ENCODE assay signal across 25 mouse cellular contexts in the genomic region with DNA sequence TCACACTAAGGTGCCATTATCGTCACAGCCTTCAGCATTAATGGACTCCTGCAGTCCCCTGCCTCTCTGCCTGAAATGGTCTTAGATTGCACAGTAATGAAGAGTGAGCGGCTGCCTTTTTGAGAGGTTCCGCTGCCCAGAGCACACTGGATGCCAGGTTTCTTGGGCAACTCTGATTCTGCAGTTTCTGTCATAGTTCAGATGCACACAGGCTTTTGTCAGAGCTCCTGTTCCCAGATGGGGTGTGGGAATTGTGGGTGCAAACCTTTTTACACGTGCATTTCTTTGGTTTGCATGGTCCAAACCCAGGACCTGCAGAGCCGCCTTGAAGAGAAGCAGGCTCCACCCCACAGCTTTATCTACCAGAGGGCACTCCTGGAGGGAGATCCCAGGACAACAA. TPM values are rescaled to one million over a fixed set of nuclear protein-coding genes. Genes with fewer than 3 reads are reported as not detected.
DNase-seq lines count a peak whose midpoint lies in the region; ATAC-seq and TF ChIP-seq lines count a peak whose summit lies in the region.
"Had no signal": no experiment of that assay in that cellular context is flagged by ENCODE, and none has a peak within 500 bp of the region (broad histone marks: within the 10 kb centered on the region; RNA-seq: fewer than 3 reads in every experiment).

No protein-coding gene starts in this region.

- H3K4me3 ChIP-seq in lung, embryonic 14.5 days (ENCODE audit: low read depth, low read length): no peak overlapping the region
- H3K4me3 ChIP-seq: forebrain, embryonic 10.5 days; hindbrain, embryonic 13.5 days; left cerebral cortex, adult 2 months; liver, embryonic 13.5 days; midbrain, embryonic 12.5 days; myocyte; neural tube, embryonic 13.5 days; stomach, embryonic 15.5 days had no signal

- peaks cover 38% of the 10 kb centered on the region for H3K4me1 ChIP-seq in lung, embryonic 14.5 days (ENCODE audit: insufficient read depth)
- H3K4me1 ChIP-seq: liver, embryonic 13.5 days had no signal

- H3K36me3 ChIP-seq in lung, embryonic 14.5 days (ENCODE audit: insufficient read depth): no peaks in the 10 kb centered on the region
- H3K36me3 ChIP-seq: forebrain, embryonic 10.5 days; hindbrain, embryonic 13.5 days; liver, embryonic 13.5 days; midbrain, embryonic 12.5 days; neural tube, embryonic 13.5 days; stomach, embryonic 15.5 days had no signal

- TF ChIP-seq POLR2A in brain, embryonic 14.5 days (IDR thresholded peaks at IDR 0.05; ENCODE audit: borderline replicate concordance, extremely low read depth, insufficient read depth, insufficient read length, poor library complexity, severe bottlenecking): no peak

- ATAC-seq in lung, embryonic 14.5 days (ENCODE audit: insufficient read depth): no peak
- ATAC-seq: CD4-positive, CD25-positive, alpha-beta regulatory T cell, adult 4 months; forebrain, postnatal 0 days had no signal

- intact Hi-C loops in heart, postnatal 10 days (cut with DNase I): loop anchor here (5.0 kb wide), 1 partner anchor 98 kb away; no protein-coding TSS in a partner anchor
- intact Hi-C loops in left cerebral cortex, postnatal 4 days (cut with DNase I): loop anchor here (10.0 kb wide), 1 partner anchor 185 kb away; no protein-coding TSS in a partner anchor

- DNase-seq in heart, adult 11 months: peak; percentile 87
- no peak for DNase-seq in heart, adult 9 months (ENCODE audit: low spot score in 2 of 2)
- no peak for DNase-seq in lung, embryonic 14.5 days
- DNase-seq in lung, postnatal 25 days (ENCODE audit: low spot score): no peak
- DNase-seq in brain, embryonic 14.5 days (ENCODE audit: low read depth): peak; percentile 43
- peak; percentile 31 to 39 for DNase-seq in heart, postnatal 10 days
- no peak for DNase-seq in spleen, adult 18-20 months
- DNase-seq in left cerebral cortex, postnatal 4 days: no peak
- DNase-seq: cerebellum, adult 11-12 months; cerebellum, postnatal 14 days; forebrain, postnatal 0 days; gastrocnemius, postnatal 14 days; kidney, adult 18-20 months; liver, embryonic 13.5 days; right cerebral cortex, postnatal 4 days; thymus, adult 18-20 months; thymus, postnatal 36 days had no signal

- no peak overlapping the region for H3K9ac ChIP-seq in lung, embryonic 14.5 days
- H3K9ac ChIP-seq: forebrain, postnatal 0 days; hindbrain, embryonic 13.5 days; liver, embryonic 13.5 days; midbrain, embryonic 12.5 days; neural tube, embryonic 13.5 days; stomach, embryonic 15.5 days had no signal

- TF ChIP-seq CTCF in lung, embryonic 14.5 days (IDR thresholded peaks at IDR 0.05; ENCODE audit: low read depth): no peak
- no peak for TF ChIP-seq CTCF in brain, embryonic 14.5 days (IDR thresholded peaks at IDR 0.05; ENCODE audit: borderline replicate concordance, extremely low read depth, insufficient read depth, insufficient read length)

- peak overlapping the region; percentile 55; the same call in 1 of the 2 replicates for H3K27ac ChIP-seq in lung, embryonic 14.5 days (ENCODE audit: low read depth)
- H3K27ac ChIP-seq: forebrain, embryonic 10.5 days; hindbrain, embryonic 13.5 days; left cerebral cortex, adult 2 months; liver, embryonic 13.5 days; midbrain, embryonic 12.5 days; neural tube, embryonic 13.5 days; stomach, embryonic 15.5 days had no signal

- 39% methylated on average over 5 of the region's 5 CpGs for WGBS in lung, embryonic 14.5 days

- no peak overlapping the region for H3K4me2 ChIP-seq in lung, embryonic 14.5 days
- H3K4me2 ChIP-seq: hindbrain, embryonic 13.5 days; liver, embryonic 13.5 days; midbrain, embryonic 12.5 days; neural tube, embryonic 13.5 days; stomach, embryonic 15.5 days had no signal

- no peaks in the 10 kb centered on the region for H3K9me3 ChIP-seq in lung, embryonic 14.5 days (ENCODE audit: low read depth, low read length)
- H3K9me3 ChIP-seq: liver, embryonic 13.5 days; midbrain, embryonic 12.5 days; neural tube, embryonic 13.5 days; stomach, embryonic 15.5 days had no signal

- no peaks in the 10 kb centered on the region for H3K27me3 ChIP-seq in lung, embryonic 14.5 days (ENCODE audit: insufficient read depth, low read length)
- H3K27me3 ChIP-seq: hindbrain, embryonic 13.5 days; liver, embryonic 13.5 days; midbrain, embryonic 12.5 days; neural tube, embryonic 13.5 days; stomach, embryonic 15.5 days had no signal

RNA-seq across cellular contexts. Expression of a gene that starts 19.3 kb away (rescaled TPM):
- 26.5 and 27.6 TPM in 2 replicates for polyA plus RNA-seq in lung, embryonic 14.5 days (2014; fragmentation: Nextera tagmentation; extraction: Ambion mirVana)
- 21.2 and 27.2 TPM in 2 replicates for polyA plus RNA-seq in brain, embryonic 14.5 days (2012; rRNA removed)
- 100 to 1,000 TPM; 134 to 147 TPM for total RNA-seq in heart, postnatal 10 days (2021)
- 10 to 100 TPM; 19.8 to 23.1 TPM for total RNA-seq in left cerebral cortex, postnatal 4 days (2021)

Comparison
In these comparisons a context has a peak if more than half of its experiments do, and no peak if none do; other contexts are left out.
1. DNase-seq: peak in heart, adult 11 months (single experiment), brain, embryonic 14.5 days (single experiment) and heart, postnatal 10 days (2 of 2); none in heart, adult 9 months (0 of 2), lung, embryonic 14.5 days (single experiment), lung, postnatal 25 days (single experiment), spleen, adult 18-20 months (0 of 2) and left cerebral cortex, postnatal 4 days (single experiment).
2. RNA of a gene that starts 19.3 kb away (total RNA-seq): 134 to 147 TPM in heart, postnatal 10 days; 19.8 to 23.1 TPM in left cerebral cortex, postnatal 4 days; every median in the first group is over 4 times any median in the second.